Mouse (Mus musculus): ENCODE data around the gene Wsb2. TPM values are rescaled to one million over a fixed set of nuclear protein-coding genes. Genes with fewer than 3 reads are reported as not detected.
A peak's percentile ranks its signal among the peaks of the same experiment; 100 is the strongest.
"Not testable (repeated sequence)": the region's sequence is repeated elsewhere in the genome, so short reads cannot be mapped to it uniquely, and the experiment has no call there.

Gene Wsb2
- total and polyA plus RNA-seq, 2 experiments from 2014 or later, result 321 to 421 TPM

DNA sequence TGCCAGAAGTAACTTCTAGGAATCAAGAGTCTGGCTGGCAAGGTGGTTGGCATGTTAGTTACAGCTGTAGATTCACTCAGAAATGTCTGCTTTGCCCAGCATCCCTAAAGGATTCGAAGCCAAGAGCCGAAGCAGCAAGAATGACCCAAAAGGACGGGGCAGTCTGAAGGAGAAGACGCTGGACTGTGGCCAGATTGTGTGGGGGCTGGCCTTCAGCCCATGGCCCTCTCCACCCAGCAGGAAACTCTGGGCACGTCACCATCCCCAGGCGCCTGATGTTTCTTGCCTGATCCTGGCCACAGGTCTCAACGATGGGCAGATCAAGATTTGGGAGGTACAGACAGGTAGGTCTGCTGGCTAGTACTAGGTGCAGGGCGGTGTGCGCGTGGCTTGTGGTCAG, 13.5 kb downstream of the Wsb2 start:
- no peak overlapping the region for H3K27ac ChIP-seq
- 68% methylated on average over 10 of the region's 10 CpGs for WGBS
- H3K4me3 ChIP-seq (ENCODE audit: low read length), result no peak overlapping the region
- no peak overlapping the region for H3K9ac ChIP-seq (replicated peaks; ENCODE audit: low read length)
- no peaks in the 10 kb centered on the region for H3K4me1 ChIP-seq (ENCODE audit: insufficient read depth, low read length)
- no peaks in the 10 kb centered on the region for H3K27me3 ChIP-seq (ENCODE audit: insufficient read depth, low read length)
- no peak for DNase-seq (ENCODE audit: low spot score)
- H3K9me3 ChIP-seq (ENCODE audit: low read length), result no peaks in the 10 kb centered on the region
- no peak for TF ChIP-seq CTCF (IDR thresholded peaks at IDR 0.05; ENCODE audit: low read depth)
- H3K4me2 ChIP-seq (ENCODE audit: low read depth, low read length), result no peak overlapping the region
- ATAC-seq, result no peak
- peaks cover 59% of the 10 kb centered on the region for H3K36me3 ChIP-seq (ENCODE audit: insufficient read depth, low read length)

GRCm38 (mm10) chr5:117373418-117373817, 16.3 kb downstream of the Wsb2 start:
- Histone ChIP-seq H3K4me3 (ENCODE audit: low read length) (no peak overlapping the region), H3K9me3 (ENCODE audit: low read length) (no peaks in the 10 kb centered on the region), H3K36me3 (ENCODE audit: insufficient read depth, low read length) (peaks cover 57% of the 10 kb centered on the region), H3K9ac (replicated peaks; ENCODE audit: low read length) (no peak overlapping the region), H3K27ac (no peak overlapping the region), H3K4me1 (ENCODE audit: insufficient read depth, low read length) (no peaks in the 10 kb centered on the region), H3K4me2 (ENCODE audit: low read depth, low read length) (no peak overlapping the region), H3K27me3 (ENCODE audit: insufficient read depth, low read length) (no peaks in the 10 kb centered on the region)
- WGBS, result 90% methylated on average over 9 of the region's 9 CpGs
- TF ChIP-seq CTCF (IDR thresholded peaks at IDR 0.05; ENCODE audit: low read depth), result no peak
- ATAC-seq (no peak), DNase-seq (ENCODE audit: low spot score) (no peak)

DNA sequence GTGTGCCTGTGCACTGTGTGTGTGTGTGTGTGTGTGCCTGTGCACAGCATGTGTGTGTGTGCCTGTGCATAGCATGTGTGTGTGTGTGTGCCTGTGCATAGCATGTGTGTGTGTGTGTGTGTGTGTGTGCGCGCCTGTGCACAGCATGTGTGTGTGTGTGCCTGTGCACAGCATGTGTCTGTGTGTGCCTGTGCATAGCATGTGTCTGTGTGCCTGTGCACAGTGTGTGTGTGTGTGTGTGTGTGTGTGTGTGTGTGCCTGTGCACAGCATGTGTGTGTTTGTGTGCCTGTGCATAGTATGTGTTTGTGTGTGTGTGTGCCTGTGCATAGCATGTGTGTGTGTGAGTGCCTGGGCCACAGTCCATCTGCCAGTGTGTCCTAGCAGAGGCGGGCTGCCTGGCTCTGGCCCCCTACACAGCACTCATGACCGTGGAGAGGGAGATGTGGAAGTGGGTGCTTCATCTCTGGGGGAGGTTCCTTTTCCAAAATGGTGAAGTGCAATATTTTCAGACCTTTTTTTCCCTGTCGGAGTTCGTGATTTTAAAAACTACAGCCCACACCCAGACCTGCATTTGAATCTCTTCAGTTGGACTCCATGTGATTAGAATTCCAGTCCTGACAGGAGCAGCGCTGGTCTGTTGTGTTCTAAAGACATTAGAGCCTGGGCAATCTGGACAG, 17.4 kb downstream of the Wsb2 start:
- Histone ChIP-seq H3K27me3 (ENCODE audit: insufficient read depth, low read length) (no peaks in the 10 kb centered on the region), H3K9ac (replicated peaks; ENCODE audit: low read length) (no peak overlapping the region), H3K9me3 (ENCODE audit: low read length) (no peaks in the 10 kb centered on the region), H3K4me1 (ENCODE audit: insufficient read depth, low read length) (no peaks in the 10 kb centered on the region), H3K4me3 (ENCODE audit: low read length) (no peak overlapping the region), H3K27ac (no peak overlapping the region), H3K36me3 (ENCODE audit: insufficient read depth, low read length) (peaks cover 63% of the 10 kb centered on the region), H3K4me2 (ENCODE audit: low read depth, low read length) (no peak overlapping the region)
- TF ChIP-seq CTCF (IDR thresholded peaks at IDR 0.05; ENCODE audit: low read depth), result no peak
- DNase-seq (ENCODE audit: low spot score) (no peak), ATAC-seq (no peak)
- 85% methylated on average over 7 of the region's 7 CpGs for WGBS

DNA sequence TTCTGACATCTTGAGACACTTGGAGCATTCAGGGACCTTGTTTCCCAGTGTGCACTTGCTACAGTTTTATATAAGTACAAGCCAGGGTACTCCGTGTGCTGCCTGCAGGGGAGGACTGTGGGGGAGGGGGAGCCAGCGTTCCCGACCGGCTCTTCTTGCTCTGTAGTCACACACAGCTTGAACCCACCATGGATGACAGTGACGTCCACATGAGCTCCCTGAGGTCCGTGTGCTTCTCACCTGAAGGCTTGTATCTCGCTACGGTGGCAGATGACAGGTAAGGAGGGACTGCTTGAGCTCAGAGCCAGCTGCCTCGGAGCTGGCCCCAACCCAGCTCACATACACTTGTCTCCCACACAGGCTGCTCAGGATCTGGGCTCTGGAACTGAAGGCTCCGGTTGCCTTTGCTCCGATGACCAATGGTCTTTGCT, 19.2 kb downstream of the Wsb2 start:
- no peak for TF ChIP-seq CTCF (IDR thresholded peaks at IDR 0.05; ENCODE audit: low read depth)
- H3K9me3 ChIP-seq (ENCODE audit: low read length), result no peaks in the 10 kb centered on the region
- peaks cover 56% of the 10 kb centered on the region for H3K36me3 ChIP-seq (ENCODE audit: insufficient read depth, low read length)
- no peaks in the 10 kb centered on the region for H3K4me1 ChIP-seq (ENCODE audit: insufficient read depth, low read length)
- WGBS, result 67% methylated on average over 11 of the region's 11 CpGs
- no peak overlapping the region for H3K9ac ChIP-seq (replicated peaks; ENCODE audit: low read length)
- H3K27me3 ChIP-seq (ENCODE audit: insufficient read depth, low read length), result no peaks in the 10 kb centered on the region
- no peak overlapping the region for H3K4me3 ChIP-seq (ENCODE audit: low read length)
- no peak for DNase-seq (ENCODE audit: low spot score)
- H3K4me2 ChIP-seq (ENCODE audit: low read depth, low read length), result no peak overlapping the region
- no peak overlapping the region for H3K27ac ChIP-seq
- ATAC-seq, result no peak

DNA sequence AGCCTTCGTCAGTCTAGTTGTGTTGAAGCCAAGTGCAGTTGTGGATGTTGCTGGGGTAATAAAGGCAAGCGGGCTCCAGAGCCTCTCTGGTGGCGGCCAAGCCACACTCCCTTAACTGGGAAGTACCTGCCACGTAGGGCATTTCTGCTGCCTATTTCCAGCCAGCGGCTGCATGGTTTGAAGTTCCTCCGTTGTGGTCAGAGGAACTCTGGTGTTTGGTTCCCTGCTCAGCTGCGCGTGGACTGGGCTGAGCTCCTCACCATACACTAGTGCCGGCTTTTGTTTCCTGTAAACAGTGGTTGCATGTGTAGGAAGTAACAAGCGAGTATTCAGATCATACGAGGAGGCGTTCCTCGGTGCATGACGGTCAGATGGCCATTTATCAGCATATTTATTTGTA, 20.6 kb downstream of the Wsb2 start:
- H3K4me2 ChIP-seq (ENCODE audit: low read depth, low read length); H3K9ac ChIP-seq (replicated peaks; ENCODE audit: low read length); ATAC-seq; DNase-seq (ENCODE audit: low spot score); H3K27me3 ChIP-seq (ENCODE audit: insufficient read depth, low read length); H3K4me1 ChIP-seq (ENCODE audit: insufficient read depth, low read length); H3K4me3 ChIP-seq (ENCODE audit: low read length); H3K27ac ChIP-seq; H3K9me3 ChIP-seq (ENCODE audit: low read length): not testable (repeated sequence)
- 94% methylated on average over 14 of the region's 14 CpGs for WGBS
- peaks cover 45% of the 10 kb centered on the region for H3K36me3 ChIP-seq (ENCODE audit: insufficient read depth, low read length)

GRCm38 (mm10) chr5:117380199-117380598, 23.1 kb downstream of the Wsb2 start:
- DNase-seq (ENCODE audit: low spot score), result no peak
- H3K4me3 ChIP-seq (ENCODE audit: low read length), result no peak overlapping the region
- no peak for TF ChIP-seq CTCF (IDR thresholded peaks at IDR 0.05; ENCODE audit: low read depth)
- no peaks in the 10 kb centered on the region for H3K27me3 ChIP-seq (ENCODE audit: insufficient read depth, low read length)
- H3K9ac ChIP-seq (replicated peaks; ENCODE audit: low read length), result no peak overlapping the region
- H3K27ac ChIP-seq, result no peak overlapping the region
- no peak overlapping the region for H3K4me2 ChIP-seq (ENCODE audit: low read depth, low read length)
- WGBS, result 81% methylated on average over 4 of the region's 4 CpGs
- H3K4me1 ChIP-seq (ENCODE audit: insufficient read depth, low read length), result no peaks in the 10 kb centered on the region
- H3K9me3 ChIP-seq (ENCODE audit: low read length), result no peaks in the 10 kb centered on the region
- H3K36me3 ChIP-seq (ENCODE audit: insufficient read depth, low read length), result peaks cover 47% of the 10 kb centered on the region; the same call in 1 of the 2 replicates
- ATAC-seq, result no peak

GRCm38 (mm10) chr5:117381785-117382184, 24.7 kb downstream of the Wsb2 start:
- WGBS, result 71% methylated on average over 7 of the region's 7 CpGs
- ATAC-seq, result 0 out of 2 replicates have a peak, but pooled peaks have one; percentile 14
- Histone ChIP-seq H3K9ac (replicated peaks; ENCODE audit: low read length) (no peak overlapping the region), H3K4me1 (ENCODE audit: insufficient read depth, low read length) (no peaks in the 10 kb centered on the region), H3K36me3 (ENCODE audit: insufficient read depth, low read length) (peaks cover 37% of the 10 kb centered on the region; the same call in 1 of the 2 replicates), H3K4me2 (ENCODE audit: low read depth, low read length) (no peak overlapping the region), H3K4me3 (ENCODE audit: low read length) (no peak overlapping the region), H3K27ac (no peak overlapping the region), H3K27me3 (ENCODE audit: insufficient read depth, low read length) (no peaks in the 10 kb centered on the region), H3K9me3 (ENCODE audit: low read length) (no peaks in the 10 kb centered on the region)
- peak; percentile 26; the same call in 1 of the 2 replicates for TF ChIP-seq CTCF (IDR thresholded peaks at IDR 0.05; ENCODE audit: low read depth)
- DNase-seq (ENCODE audit: low spot score), result no peak
